Mouse (Mus musculus): Measurements from ENCODE around the gene Ankrd11.
A peak's percentile ranks its signal among the peaks of the same experiment; 100 is the strongest.

Ankrd11 gene

GRCm38 (mm10) chr8:122880302-122880701, 161.8 kb downstream of the Ankrd11 start:
- no peak for DNase-seq

GRCm38 (mm10) chr8:122878231-122878630, 163.8 kb downstream of the Ankrd11 start:
- no peak for DNase-seq

GRCm38 (mm10) chr8:122875186-122875585, 166.9 kb downstream of the Ankrd11 start:
- no peak for DNase-seq

DNA sequence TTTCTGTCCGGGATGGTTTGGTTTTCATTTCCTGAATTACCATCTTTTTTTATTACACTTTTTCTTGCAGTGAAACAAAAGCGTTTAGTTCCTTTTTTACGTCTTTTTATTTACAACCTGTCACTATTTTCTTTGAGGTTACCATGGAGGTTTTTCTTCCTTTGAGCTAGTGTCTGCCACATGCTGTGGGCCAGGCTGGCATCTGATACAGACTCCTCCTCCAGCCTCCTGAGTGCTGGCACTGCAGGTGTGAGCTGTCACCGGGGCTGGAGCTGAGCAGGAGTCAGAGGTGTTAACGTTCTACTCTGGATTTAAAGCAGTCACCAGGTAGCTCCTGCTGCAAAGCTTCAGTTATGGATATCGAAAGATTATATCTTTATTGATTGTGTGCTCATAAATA, 168.9 kb downstream of the Ankrd11 start:
- DNase-seq: peak; percentile 45 to 53

DNA sequence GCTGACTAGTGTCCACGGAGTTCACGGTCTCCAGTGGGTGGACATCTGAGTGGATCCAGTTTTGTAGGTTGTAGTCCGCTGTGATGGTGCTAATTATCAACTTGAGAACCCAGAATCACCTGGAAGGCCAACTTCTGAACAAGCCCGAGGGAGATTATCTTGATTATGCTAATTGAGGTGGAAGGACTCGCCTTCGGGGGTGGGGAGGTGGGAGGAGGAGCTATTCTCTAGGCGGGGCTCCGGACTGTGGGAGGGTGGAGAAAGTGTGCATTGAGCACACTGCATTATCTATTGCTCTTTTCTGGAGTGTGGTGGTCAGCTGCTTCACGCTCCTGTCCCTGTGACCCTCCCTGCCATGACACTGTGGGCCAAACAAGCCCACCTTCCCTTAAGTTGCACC, 170.4 kb downstream of the Ankrd11 start:
- DNase-seq: peak in 1 of 2 experiments; percentile 22

DNA sequence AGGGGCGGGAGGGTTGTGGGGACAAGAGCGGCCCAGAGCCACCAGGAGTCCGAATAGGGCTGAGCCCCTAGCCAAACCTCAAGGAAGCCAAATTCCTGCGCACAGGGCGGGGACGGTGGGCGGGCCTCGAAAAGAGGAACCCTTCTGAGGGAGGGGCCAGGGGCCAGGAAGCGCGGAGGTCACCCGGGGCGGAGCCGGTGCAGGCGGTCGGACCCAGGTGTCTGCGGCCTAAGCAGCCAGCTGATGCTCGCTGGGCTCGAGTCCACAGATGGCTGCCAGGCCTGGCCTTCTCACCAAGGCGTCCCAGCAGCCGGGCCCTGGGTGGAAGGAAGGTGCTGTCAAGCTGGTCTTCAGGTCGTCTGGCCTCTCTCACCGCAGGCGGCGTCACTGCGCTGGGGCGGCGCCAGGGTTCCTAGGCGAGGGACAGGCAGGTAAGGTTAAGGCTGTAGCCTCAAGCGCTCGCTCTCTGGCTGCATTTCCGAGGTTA, 171.7 kb downstream of the Ankrd11 start:
- DNase-seq: peak; percentile 96 to 97

GRCm38 (mm10) chr8:122867982-122868381, 174.1 kb downstream of the Ankrd11 start:
- no peak for DNase-seq

- DNase-seq: no peak
These were observed 175.8 kb downstream of the Ankrd11 start for GRCm38 (mm10) chr8:122866231-122866630.

DNA sequence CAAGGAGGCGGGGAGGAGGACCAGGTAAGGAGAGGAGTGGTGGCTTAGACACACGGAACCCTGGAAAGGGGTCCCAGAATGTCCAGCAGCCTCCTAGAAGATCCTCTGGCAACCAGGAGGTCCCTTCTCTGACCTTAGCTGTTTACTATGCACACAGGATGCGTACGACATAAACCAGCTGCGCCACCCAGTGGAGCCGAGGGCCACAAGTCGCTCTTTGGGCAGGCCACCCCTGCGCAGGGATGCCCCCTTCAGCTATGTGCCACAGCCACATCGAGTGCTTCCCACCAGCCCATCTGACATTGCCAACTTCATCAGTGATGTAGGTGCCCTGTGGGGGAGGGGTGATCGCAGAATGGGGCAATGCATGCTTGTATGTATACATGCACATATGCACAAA, 176.6 kb downstream of the Ankrd11 start:
- DNase-seq: peak; percentile 48 to 57

DNA sequence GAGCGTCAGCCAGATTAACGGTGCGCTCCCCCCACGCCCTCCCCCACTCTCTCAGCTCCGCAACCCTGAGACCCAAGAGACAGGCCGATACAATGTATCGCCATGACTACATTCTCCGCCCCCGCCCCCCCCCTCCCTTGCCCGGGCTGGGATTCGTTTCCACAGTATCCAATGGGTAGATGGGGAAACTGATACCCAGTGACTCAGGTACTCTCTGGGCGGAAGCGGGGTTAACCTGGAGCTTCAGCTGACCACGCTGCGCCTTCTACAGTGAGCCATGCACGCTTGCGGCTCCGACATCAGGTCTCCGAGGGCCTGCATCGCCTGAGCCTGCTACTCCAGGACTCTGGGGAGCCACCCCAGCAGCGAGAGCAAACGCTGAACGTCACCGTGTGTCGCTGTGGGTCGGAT, 177.4 kb downstream of the Ankrd11 start:
- no peak for DNase-seq

- DNase-seq: no peak
These were observed 182.2 kb downstream of the Ankrd11 start for GRCm38 (mm10) chr8:122859843-122860242.

DNA sequence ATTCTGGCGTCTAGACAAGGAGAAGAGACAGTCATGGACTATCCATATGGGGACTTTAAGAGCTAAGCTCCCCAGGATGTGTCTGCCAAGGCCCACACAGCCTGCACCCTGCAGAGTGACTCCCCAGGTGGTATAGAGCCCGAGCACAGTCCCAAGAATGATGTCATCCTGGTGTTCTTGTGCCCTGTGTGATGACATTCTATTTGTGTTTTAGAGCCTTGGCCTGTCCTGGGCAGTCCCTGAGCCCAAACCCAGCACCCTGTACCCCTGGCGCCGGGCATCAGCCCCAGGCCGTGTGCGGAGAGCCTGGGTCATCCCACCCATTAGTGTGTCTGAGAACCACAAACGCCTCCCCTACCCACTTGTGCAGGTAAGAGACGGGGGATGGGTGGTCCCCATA, 185.8 kb downstream of the Ankrd11 start:
- no peak for DNase-seq

- no peak for DNase-seq
These were observed 187.0 kb downstream of the Ankrd11 start for GRCm38 (mm10) chr8:122855123-122855522.

DNA sequence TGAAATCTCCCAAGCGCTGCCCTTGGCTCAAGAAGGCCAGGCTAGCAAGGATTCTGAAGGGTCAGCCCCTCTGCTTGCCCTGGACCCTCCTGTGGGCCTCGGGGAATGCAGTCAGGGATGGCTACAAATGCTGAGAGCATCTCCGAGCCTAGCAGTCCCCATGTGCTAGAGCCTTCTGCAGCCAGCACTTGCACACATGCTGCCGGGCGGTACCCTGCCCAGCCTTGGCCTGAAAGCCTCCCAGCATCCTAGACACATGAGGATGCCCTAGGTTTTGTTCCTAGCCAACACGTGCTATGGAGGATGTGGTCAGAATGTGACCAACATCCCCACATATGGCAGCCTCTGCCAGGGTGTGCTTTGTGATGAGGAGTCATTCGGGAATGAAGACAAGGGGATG, 187.7 kb downstream of the Ankrd11 start:
- DNase-seq: no peak

DNA sequence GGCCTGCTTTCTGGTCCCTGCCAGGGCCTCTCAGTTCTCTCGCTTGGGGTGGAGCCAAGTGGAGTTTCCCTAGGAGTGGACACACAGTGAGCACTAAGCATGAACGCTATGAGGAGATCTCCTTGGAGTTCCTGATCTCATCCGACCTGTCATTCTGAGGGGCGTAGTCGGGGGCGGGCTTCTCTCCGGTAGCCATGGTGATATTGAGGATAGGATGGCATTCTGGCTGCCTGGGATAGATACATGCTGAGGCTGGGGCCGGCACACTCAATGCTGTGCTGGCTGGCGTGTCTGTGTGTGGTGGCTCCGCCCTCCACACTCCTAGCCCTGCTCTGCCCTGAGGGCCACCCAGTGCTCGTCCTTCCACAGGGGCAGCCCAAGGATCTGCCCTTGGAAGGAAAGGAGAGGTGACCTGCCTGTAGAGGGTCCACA, 188.7 kb downstream of the Ankrd11 start:
- no peak for DNase-seq

DNA sequence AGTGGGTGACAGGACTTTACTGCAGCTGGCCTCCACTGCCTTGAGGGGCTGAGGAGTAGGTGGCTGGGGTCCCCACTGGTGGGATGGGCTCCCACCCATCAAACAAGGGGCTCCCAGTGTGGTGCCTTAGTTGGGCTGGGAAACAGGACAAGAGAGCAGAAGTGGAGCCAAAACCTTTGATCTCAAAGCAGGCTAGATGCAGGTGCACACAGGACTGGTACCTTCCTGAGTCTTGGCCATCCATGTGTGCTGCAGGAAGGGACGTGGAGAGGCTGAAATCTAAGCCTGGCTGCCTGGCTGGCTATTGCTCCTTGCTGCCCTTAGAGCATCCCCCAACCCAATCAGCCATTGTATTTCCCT, 189.6 kb downstream of the Ankrd11 start:
- DNase-seq: no peak

GRCm38 (mm10) chr8:122851692-122852545, 190.2 kb downstream of the Ankrd11 start:
- DNase-seq: no peak

- no peak for DNase-seq
These were observed 191.3 kb downstream of the Ankrd11 start for GRCm38 (mm10) chr8:122850641-122851240.

GRCm38 (mm10) chr8:122849152-122849910, 192.7 kb downstream of the Ankrd11 start:
- no peak for DNase-seq

DNA sequence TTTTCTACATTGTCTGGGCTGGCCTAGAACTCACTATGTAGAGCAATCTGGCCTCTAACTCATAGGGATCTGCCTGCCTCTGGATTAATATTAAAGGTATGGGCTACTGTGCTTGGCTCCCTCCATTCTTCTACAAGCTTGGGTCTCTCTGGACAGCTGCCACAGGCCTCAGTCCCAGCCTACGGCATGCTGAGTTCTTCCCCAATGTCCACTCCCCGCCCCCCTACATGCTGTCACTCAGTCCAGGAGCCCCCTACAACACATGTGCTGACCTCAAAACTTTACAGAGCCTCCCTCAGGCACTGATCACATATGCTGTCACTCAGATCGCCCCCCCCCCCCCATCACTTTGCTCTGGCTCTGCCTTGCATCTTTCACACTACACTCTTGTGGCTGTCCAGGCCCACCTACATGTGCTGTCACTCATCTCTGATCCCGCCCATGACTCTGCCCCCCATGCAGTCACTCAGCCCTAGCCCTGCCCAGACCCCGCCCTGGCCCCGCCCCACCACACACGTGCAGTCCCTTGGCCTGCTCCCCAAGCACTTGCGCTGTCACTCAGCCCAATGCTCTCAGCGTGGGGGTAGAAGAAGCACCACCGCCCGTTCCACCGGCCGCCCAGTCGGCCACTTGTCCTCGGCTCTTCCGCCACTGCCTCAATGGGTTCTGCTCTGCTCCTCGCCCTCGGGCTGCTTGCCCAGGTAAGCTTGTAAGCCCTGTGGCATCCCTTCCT, 194.1 kb downstream of the Ankrd11 start, which contains the start of gene Cdh15:
TSS of gene Cdh15 (plus strand) at position 138 of the 733 bp plus-strand sequence.
- peak; percentile 23 to 27 for DNase-seq

DNA sequence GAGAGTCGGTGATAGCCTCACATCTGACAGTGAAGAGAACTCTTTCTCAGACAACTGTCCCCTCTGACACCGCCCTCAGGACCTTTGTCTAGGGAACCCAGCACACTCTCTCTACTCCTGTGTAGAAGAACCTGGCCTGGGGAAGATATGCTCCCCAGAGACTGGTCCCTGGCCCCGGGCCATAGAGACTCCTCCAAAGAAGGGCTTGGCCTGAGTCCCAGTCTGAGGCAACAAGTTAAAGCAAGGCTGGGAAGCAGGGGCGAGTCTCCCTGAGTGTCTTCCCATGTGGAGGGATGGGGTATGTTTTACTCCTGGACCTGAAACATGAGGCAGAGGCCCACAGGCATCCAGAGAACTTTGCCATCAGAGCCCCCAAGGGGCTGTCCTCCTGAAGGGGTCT, 196.4 kb downstream of the Ankrd11 start:
- DNase-seq: no peak

- DNase-seq: no peak
These were observed 197.9 kb downstream of the Ankrd11 start for GRCm38 (mm10) chr8:122844161-122844560.

DNA sequence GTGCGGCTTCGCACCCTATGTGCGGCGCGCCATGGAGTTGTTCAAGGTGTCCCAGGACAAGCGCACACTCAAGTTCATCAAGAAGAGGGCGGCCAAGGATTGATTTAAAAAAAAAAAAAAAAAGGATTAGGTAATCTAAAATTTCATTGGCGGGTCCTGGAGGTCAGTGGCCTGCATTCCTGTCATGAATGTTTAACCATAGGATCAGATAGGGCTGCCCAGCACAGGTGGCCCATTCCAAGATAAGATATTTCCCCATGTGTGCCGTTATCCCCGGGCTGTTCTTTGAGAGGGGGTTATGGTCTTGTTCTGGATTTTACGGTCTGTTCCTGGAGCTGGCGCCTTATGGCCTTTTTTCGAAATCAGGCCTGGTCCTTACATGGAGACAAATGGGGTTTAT, 205.4 kb downstream of the Ankrd11 start:
- no peak for DNase-seq
